Mouse (Mus musculus) Patski (cell line): ENCODE data around the gene Lrrc20. TPM values are rescaled to one million over a fixed set of nuclear protein-coding genes. Genes with fewer than 3 reads are reported as not detected.

Experiments
- ATAC-seq: fragments of 100-300 bp; one replicate; pipeline ENCODE4 v1.8.0; 2021
- CTCF ChIA-PET: fragments of 350-600 bp; sonication (Branson Sonifier 250); formaldehyde crosslinking; loops from one replicate; lab custom pipeline; 2022; ENCODE audit warnings: inconsistent platforms; lab: Charles Lee
- POLR2A ChIA-PET: fragments of 350-600 bp; sonication (Branson Sonifier 250); formaldehyde crosslinking; loops from one replicate; lab custom pipeline; 2022; ENCODE audit warnings: antibody characterized with exemption, inconsistent platforms; lab: Charles Lee
- DNase-seq: peaks from one replicate; pipeline ENCODE4 v3.0.0-alpha.2; 2011; ENCODE audit warnings: low read depth, low spot score
- H3K27me3 ChIP-seq: fragments of 371-371 bp; one replicate; pipeline ENCODE4 v1.5.1; 2021
- CTCF ChIP-seq: fragments of 100-300 bp; IDR thresholded peaks from one replicate; pipeline ENCODE4 v1.5.1; 2021
- in situ Hi-C: fragments of 300-500 bp; cut with MboI; formaldehyde crosslinking; loops from 3 replicates; pipeline ENCODE4 v1.11.1; 2018; ENCODE audit warnings: low pct_unique_long_range_greater_than_20kb, mixed read lengths
- polyA plus RNA-seq: library from polyadenylated mRNA; unstranded; gene quantifications from one replicate; pipeline ENCODE4 v1.2.3, GENCODE M21; 2021

Gene Lrrc20
- polyA plus RNA-seq, 1 experiment from 2014 or later = 14.0 TPM

DNA sequence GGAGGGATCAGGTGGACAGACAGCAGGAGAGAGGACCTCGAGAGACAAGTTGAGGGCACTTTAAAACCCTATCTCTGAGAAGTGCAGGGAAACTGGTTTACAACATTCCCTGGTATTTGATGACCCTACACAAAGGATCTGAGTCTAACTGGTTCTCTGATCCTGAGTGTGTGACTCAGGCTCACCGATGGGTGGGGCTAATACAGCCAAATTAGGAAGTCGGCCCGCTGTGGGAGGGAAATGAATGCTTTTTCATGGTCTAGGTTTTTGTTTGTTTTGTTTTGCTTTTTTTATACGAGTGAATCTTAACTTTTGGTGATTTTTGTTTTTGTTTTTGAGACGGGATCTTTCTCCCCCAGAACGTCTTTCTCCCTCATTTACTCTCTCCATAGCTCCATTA, 6.7 kb upstream of the Lrrc20 start:
- TF ChIP-seq CTCF = no peak
- ChIA-PET POLR2A (no interaction called here), CTCF (interaction anchor here (0.9 kb wide), 1 partner anchor 21 kb away, joined by 3 read pairs; no protein-coding TSS in a partner anchor)
- no peaks in the 10 kb centered on the region for H3K27me3 ChIP-seq
- ATAC-seq (peak; percentile 60), DNase-seq (no peak)
- in situ Hi-C loops = loop anchor here (5.0 kb wide), 1 partner anchor 133 kb away; no protein-coding TSS in a partner anchor

DNA sequence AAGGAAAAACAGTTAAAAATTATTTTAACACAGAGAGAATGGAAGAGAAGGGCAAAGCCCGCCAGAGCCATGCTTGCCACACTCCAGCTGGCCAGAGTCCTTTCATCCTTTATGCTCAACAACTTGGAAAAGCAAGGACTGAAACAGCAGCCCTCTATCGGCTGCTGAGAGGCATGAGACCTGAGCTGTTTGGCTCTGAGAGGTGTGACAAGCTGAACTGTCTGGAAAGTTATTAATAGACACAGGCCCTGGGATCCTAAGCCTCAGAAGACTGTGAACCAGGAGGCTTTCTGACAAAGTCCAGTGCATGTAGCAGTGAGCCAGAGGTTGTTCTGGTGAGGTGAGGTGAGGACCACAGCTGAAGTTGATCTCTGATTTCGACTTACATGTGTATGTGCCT, 2.0 kb upstream of the Lrrc20 start:
- TF ChIP-seq CTCF = no peak
- ATAC-seq (no peak), DNase-seq (no peak)
- POLR2A ChIA-PET = interaction anchor here (0.7 kb wide), 1 partner anchor 24 kb away, joined by 3 read pairs; no protein-coding TSS in a partner anchor
- H3K27me3 ChIP-seq = no peaks in the 10 kb centered on the region
- CTCF ChIA-PET = interaction anchor here (1.3 to 1.5 kb wide), 2 partner anchors 8 to 18 kb away, joined by 3 read pairs; no protein-coding TSS in a partner anchor
- in situ Hi-C loops = no loop called here

DNA sequence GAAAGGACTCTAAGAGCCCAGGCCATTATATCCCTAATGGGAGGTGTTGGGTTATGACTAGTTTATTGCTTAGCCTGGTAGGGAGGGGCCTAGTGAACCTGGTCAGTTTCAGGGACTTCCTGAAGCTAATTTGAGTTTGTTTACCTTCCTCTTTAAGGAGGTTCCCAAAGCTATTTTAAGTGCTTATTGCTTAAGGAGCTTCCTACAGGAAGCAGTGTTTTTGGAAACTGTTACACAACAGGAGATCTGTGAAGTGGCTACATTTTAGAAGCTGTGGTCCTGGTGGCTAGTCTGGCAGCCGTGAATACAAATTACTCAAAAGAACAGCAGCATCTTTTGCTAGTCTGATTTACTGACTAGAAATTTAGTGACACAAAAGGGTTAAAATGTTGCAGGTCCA, 1.3 kb upstream of the Lrrc20 start:
- ATAC-seq = no peak
- CTCF ChIA-PET = interaction anchor here (1.5 kb wide), 1 partner anchor 8 kb away, joined by 3 read pairs; no protein-coding TSS in a partner anchor
- no peak for TF ChIP-seq CTCF
- in situ Hi-C loops = no loop called here
- no peak for DNase-seq
- POLR2A ChIA-PET = no interaction called here
- H3K27me3 ChIP-seq = no peaks in the 10 kb centered on the region

DNA sequence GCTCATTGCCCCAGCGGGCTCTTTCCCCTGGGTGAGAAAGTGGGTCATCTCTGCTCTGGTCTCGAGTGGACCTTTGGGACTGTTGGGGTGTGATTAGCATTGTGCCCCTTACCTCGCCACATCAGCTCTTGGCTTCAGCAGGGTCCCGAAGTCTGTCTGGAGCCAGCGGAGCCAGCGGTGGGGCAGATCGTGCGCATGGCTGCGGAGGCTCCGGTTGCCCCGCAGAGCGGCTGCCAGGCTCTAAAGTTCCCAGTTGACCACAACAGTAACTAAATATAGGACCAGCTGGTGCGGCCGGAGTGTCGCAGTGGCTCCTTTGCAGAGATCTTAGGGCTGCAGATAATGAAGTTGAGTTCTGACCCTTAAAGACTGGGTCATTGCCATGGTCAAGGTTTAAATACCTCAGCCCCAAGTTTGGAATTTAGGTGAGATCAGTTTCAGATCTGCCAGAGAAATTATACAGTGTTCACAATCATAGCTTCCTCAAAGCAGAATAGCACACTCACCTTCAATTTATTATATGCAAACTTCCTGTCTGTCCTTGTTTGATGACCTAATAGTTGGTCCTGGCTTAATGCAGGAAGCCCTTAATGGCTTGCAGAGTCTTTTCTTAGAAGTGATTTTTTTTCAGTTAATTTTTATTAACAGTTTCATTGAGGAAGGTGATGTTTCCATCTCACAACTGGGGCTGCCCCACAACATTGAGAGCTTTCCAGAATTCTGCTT, 1.0 kb downstream of the Lrrc20 start:
- CTCF ChIA-PET = interaction anchor here (1.1 to 3.6 kb wide), 4 partner anchors 10 to 127 kb away, joined by 3 to 17 read pairs (median 4); no protein-coding TSS in a partner anchor
- DNase-seq = no peak
- POLR2A ChIA-PET = interaction anchor here (0.6 to 1.1 kb wide), 3 partner anchors 11 to 26 kb away, joined by 3 to 7 read pairs (median 6); no protein-coding TSS in a partner anchor
- no peak for TF ChIP-seq CTCF
- H3K27me3 ChIP-seq = no peaks in the 10 kb centered on the region
- in situ Hi-C loops = no loop called here
- ATAC-seq = no peak

DNA sequence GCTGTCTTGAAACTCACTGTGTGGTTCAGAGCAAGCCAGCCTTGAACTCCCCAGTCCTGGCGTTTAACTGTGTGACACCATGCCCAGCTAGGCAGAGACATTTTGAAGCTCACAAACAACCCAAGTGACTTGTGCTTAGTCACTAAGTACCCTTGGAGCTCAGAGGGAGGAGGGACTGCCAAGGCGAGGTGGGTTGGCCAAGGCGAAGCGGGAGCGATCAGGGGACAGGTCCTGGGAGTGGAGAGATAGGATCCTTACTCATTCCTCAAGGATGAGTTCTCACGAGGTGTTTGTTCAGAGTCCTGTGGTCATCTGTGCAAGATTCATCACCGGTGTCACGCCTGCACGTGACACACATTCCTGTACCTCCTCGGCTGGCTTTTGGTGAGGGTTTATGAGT, 3.9 kb downstream of the Lrrc20 start:
- ATAC-seq (no peak), DNase-seq (no peak)
- in situ Hi-C loops = no loop called here
- ChIA-PET POLR2A (no interaction called here), CTCF (no interaction called here)
- no peaks in the 10 kb centered on the region for H3K27me3 ChIP-seq
- TF ChIP-seq CTCF = no peak

DNA sequence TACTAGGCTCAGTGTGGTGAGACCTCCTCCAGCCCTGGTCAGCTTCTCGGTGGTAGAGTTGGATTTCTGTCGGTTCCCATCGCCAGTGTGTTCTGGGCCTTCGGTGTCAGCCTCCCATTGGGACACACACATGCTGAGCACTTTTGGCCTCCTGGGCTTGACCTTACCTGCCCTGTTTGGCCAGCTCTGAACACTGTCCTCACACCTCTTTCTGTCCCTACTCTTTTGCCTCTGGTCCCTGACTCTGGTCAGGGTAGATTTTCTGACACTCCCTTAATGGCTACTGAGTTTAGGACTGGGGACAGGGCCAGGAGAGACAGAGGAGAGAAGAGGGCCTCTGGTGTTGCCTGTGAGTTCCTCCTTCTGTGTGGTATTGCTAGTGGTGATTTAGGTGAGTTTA, 4.3 kb downstream of the Lrrc20 start:
- H3K27me3 ChIP-seq = no peaks in the 10 kb centered on the region
- TF ChIP-seq CTCF = no peak
- ChIA-PET POLR2A (no interaction called here), CTCF (interaction anchor here (1.0 kb wide), 1 partner anchor 13 kb away, joined by 3 read pairs; no protein-coding TSS in a partner anchor)
- no peak for DNase-seq
- in situ Hi-C loops = no loop called here
- no peak for ATAC-seq

DNA sequence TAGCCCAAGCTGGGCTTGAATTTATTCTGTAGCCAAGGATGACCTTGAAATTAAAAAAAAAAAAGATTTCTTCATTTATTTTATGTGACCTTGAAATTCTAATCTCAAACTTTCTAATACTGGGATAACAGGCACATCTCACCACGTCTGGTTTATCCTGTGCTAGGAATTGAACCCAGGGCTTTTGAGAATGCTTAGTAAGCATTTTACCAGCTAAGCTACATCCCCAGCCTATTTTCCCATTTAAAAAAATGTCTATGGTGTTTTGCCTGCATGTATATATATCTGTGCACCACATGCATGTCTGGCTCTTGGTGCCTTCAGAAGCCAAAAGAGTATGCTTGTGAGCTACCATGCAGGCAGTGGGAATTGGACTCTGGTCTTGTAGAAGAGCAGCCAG, 4.9 kb downstream of the Lrrc20 start:
- ATAC-seq = no peak
- in situ Hi-C loops = no loop called here
- H3K27me3 ChIP-seq = no peaks in the 10 kb centered on the region
- TF ChIP-seq CTCF = no peak
- ChIA-PET POLR2A (no interaction called here), CTCF (interaction anchor here (1.0 kb wide), 1 partner anchor 13 kb away, joined by 3 read pairs; no protein-coding TSS in a partner anchor)
- no peak for DNase-seq

DNA sequence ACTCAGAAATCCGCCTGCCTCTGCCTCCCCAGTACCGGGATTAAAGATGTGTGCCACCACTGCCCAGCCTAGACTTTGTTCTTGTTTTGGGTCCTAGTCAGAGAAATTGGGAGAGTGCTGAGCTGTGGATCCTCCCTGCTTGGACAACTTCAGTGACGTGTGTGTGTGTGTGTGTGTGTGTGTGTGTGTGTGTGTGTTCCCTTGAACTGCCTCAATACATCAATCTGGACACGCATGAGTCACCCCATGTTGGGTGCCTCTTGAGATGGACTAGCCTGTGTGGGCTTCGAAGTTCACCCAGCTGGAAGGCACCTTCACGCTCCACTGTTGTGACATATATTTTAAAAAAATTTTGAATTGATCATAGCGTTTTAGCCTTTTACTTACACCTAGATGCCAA, 7.2 kb downstream of the Lrrc20 start:
- no peak for TF ChIP-seq CTCF
- H3K27me3 ChIP-seq = no peaks in the 10 kb centered on the region
- ATAC-seq (no peak), DNase-seq (no peak)
- POLR2A ChIA-PET = no interaction called here
- CTCF ChIA-PET = interaction anchor here (1.4 kb wide), 1 partner anchor 9 kb away, joined by 3 read pairs; no protein-coding TSS in a partner anchor
- in situ Hi-C loops = no loop called here

DNA sequence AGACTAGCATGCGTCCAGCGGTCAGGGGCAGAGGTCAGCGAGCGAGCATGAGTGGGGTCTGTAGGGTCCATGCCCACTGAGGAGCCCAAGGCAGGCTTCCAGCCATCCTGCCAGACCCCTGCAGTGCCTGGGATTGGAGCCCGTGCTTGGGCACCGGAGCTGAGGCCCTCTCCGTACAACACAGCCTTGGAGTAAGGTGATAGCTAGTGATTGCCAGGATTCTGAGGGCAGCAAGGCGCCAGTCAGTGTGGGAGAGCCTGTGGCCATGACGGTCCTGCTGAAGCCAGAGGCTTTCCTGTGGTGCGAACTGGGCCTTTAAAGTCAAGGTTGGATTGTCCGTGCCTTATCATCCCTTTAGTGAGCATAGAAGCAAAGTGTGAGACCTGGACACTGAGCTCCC, 9.2 kb downstream of the Lrrc20 start:
- ChIA-PET POLR2A (interaction anchor here (0.7 kb wide), 1 partner anchor 14 kb away, joined by 3 read pairs; no protein-coding TSS in a partner anchor), CTCF (interaction anchor here (2.3 kb wide), 1 partner anchor 18 kb away, joined by 9 read pairs; no protein-coding TSS in a partner anchor)
- no peak for DNase-seq
- H3K27me3 ChIP-seq = no peaks in the 10 kb centered on the region
- no peak for ATAC-seq
- in situ Hi-C loops = no loop called here
- TF ChIP-seq CTCF = no peak

DNA sequence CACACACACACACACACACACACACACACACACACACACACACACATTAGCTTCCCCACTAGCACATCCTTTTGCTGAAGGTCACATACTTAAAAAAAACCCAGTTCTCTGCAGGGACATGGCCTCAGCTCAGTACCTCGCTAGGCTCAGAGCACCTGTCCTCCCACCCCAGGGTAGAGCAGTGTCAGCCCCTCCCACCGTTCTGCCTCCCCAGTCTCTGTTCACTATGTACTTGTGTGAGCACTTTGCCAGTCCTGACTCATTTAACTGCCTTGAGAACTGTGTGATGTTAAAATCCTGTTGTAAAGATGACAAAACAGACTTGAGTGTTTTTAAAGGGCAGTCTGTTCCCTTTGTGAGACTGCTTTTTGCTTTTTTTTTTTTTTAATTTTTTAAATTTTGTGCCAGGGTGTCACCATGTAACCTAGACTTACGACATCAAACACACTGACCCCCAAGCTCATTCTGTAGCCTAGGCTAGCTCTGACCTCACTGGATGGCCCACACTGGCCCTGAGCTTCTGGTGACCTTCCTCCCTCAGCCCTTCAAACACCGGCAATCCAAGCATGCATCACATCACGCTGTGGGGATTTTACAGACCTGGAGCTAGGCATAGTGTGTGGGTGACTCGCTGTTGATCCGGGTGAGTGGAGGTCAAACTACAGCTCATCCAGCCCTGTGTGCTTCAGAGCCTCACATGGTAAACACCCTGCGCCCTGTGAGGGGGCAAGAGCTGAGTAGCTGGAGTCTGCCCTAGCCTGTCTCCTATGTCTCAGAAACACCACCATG, 11.1 kb downstream of the Lrrc20 start:
- TF ChIP-seq CTCF = no peak
- peak; percentile 90 for ATAC-seq
- CTCF ChIA-PET = interaction anchor here (1.3 to 2.3 kb wide), 5 partner anchors 10 to 119 kb away, joined by 3 to 9 read pairs (median 5); no protein-coding TSS in a partner anchor

More for the DNA sequence above, 11.1 kb downstream of the Lrrc20 start:
- no peaks in the 10 kb centered on the region for H3K27me3 ChIP-seq
- POLR2A ChIA-PET = interaction anchor here (0.7 kb wide), 1 partner anchor 11 kb away, joined by 3 read pairs; no protein-coding TSS in a partner anchor
- DNase-seq = peak; percentile 82
- in situ Hi-C loops = no loop called here
